Mouse (Mus musculus): ENCODE data around the gene Unc80. TPM values are rescaled to one million over a fixed set of nuclear protein-coding genes. Genes with fewer than 3 reads are reported as not detected.

Unc80 gene
- polyA plus RNA-seq, 1 experiment from 2014 or later: 0.18 TPM

- no peaks in the 10 kb centered on the region for H3K36me3 ChIP-seq (ENCODE audit: control insufficient read depth, insufficient read depth, low read length)
- H3K4me1 ChIP-seq (replicated peaks; ENCODE audit: control insufficient read depth, insufficient read depth, low read length): no peaks in the 10 kb centered on the region
- H3K4me3 ChIP-seq (ENCODE audit: low read depth, low read length): no peak overlapping the region
- no peak overlapping the region for H3K9ac ChIP-seq (ENCODE audit: low read depth, low read length)
- no peak overlapping the region for H3K27ac ChIP-seq (ENCODE audit: low read depth, low read length)
- no peaks in the 10 kb centered on the region for H3K9me3 ChIP-seq (ENCODE audit: control insufficient read depth, low read length)
- H3K27me3 ChIP-seq (replicated peaks; ENCODE audit: control insufficient read depth, insufficient read depth, low read length): no peaks in the 10 kb centered on the region
- DNase-seq (ENCODE audit: low spot score) (no peak), ATAC-seq (replicated peaks; ENCODE audit: low FRiP score) (no peak)
- 76% methylated on average over 2 of the region's 2 CpGs for WGBS
- H3K4me2 ChIP-seq: no peak overlapping the region
These were observed 94.2 kb downstream of the Unc80 start for GRCm38 (mm10) chr1:66562332-66562731.

- 83% methylated on average over 13 of the region's 13 CpGs for WGBS
- H3K4me1 ChIP-seq (replicated peaks; ENCODE audit: control insufficient read depth, insufficient read depth, low read length): no peaks in the 10 kb centered on the region
These were observed 101.6 kb downstream of the Unc80 start for GRCm38 (mm10) chr1:66569736-66570135.

DNA sequence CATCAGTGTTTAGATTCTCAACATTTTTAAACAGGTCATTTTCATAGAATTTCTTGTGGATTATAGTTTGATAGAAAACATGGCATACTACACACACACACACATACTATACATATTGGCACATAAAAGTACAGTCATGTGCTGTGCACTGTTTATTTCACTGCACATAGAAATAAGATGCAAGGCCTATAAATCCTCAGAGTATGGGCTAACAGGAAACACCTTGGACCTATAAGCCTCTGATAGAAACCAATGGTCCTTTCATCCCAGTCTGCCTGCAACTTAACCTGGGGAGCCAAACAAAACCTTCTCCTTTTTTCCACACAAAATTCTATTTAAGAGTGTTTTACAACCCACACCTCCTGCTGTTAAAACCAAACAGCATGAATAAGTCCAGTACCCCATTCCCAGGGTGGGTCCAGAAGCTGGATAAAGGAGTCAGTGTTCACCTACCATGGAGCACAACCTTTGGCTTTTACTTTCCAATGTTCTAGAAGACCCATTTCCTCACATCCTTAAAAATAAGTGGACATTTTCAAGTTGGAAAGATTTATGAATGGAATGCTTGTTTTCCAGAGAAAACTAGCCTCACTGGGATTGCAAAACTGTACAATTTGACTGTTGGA is 129.1 kb downstream of the Unc80 start:
- Histone ChIP-seq H3K4me1 (replicated peaks; ENCODE audit: control insufficient read depth, insufficient read depth, low read length) (no peaks in the 10 kb centered on the region), H3K4me2 (no peak overlapping the region), H3K9me3 (ENCODE audit: control insufficient read depth, low read length) (no peaks in the 10 kb centered on the region), H3K36me3 (ENCODE audit: control insufficient read depth, insufficient read depth, low read length) (no peaks in the 10 kb centered on the region), H3K4me3 (ENCODE audit: low read depth, low read length) (no peak overlapping the region), H3K27me3 (replicated peaks; ENCODE audit: control insufficient read depth, insufficient read depth, low read length) (no peaks in the 10 kb centered on the region), H3K27ac (ENCODE audit: low read depth, low read length) (no peak overlapping the region), H3K9ac (ENCODE audit: low read depth, low read length) (no peak overlapping the region)
- ATAC-seq (replicated peaks; ENCODE audit: low FRiP score): no peak
- no peak for DNase-seq (ENCODE audit: low spot score)

More at GRCm38 (mm10) chr1:66569736-66570135, 101.6 kb downstream of the Unc80 start:
- no peak overlapping the region for H3K27ac ChIP-seq (ENCODE audit: low read depth, low read length)
- no peak overlapping the region for H3K4me3 ChIP-seq (ENCODE audit: low read depth, low read length)
- ATAC-seq (replicated peaks; ENCODE audit: low FRiP score) (no peak), DNase-seq (ENCODE audit: low spot score) (no peak)
- no peaks in the 10 kb centered on the region for H3K36me3 ChIP-seq (ENCODE audit: control insufficient read depth, insufficient read depth, low read length)
- no peaks in the 10 kb centered on the region for H3K9me3 ChIP-seq (ENCODE audit: control insufficient read depth, low read length)
- H3K9ac ChIP-seq (ENCODE audit: low read depth, low read length): no peak overlapping the region
- H3K4me2 ChIP-seq: no peak overlapping the region
- H3K27me3 ChIP-seq (replicated peaks; ENCODE audit: control insufficient read depth, insufficient read depth, low read length): no peaks in the 10 kb centered on the region

- no peak for DNase-seq (ENCODE audit: low spot score)
- Histone ChIP-seq H3K27ac (ENCODE audit: low read depth, low read length) (no peak overlapping the region), H3K4me3 (ENCODE audit: low read depth, low read length) (no peak overlapping the region), H3K9ac (ENCODE audit: low read depth, low read length) (no peak overlapping the region), H3K4me2 (no peak overlapping the region), H3K4me1 (replicated peaks; ENCODE audit: control insufficient read depth, insufficient read depth, low read length) (no peaks in the 10 kb centered on the region), H3K9me3 (ENCODE audit: control insufficient read depth, low read length) (no peaks in the 10 kb centered on the region), H3K36me3 (ENCODE audit: control insufficient read depth, insufficient read depth, low read length) (no peaks in the 10 kb centered on the region), H3K27me3 (replicated peaks; ENCODE audit: control insufficient read depth, insufficient read depth, low read length) (no peaks in the 10 kb centered on the region)
- 80% methylated on average over 4 of the region's 4 CpGs for WGBS
- ATAC-seq (replicated peaks; ENCODE audit: low FRiP score): no peak
These were observed 140.1 kb downstream of the Unc80 start for GRCm38 (mm10) chr1:66608304-66608703.

- 53% methylated on average over 2 of the region's 2 CpGs for WGBS
- H3K27me3 ChIP-seq (replicated peaks; ENCODE audit: control insufficient read depth, insufficient read depth, low read length): no peaks in the 10 kb centered on the region
- no peaks in the 10 kb centered on the region for H3K4me1 ChIP-seq (replicated peaks; ENCODE audit: control insufficient read depth, insufficient read depth, low read length)
- DNase-seq (ENCODE audit: low spot score) (no peak), ATAC-seq (replicated peaks; ENCODE audit: low FRiP score) (no peak)
- no peak overlapping the region for H3K27ac ChIP-seq (ENCODE audit: low read depth, low read length)
- H3K9me3 ChIP-seq (ENCODE audit: control insufficient read depth, low read length): no peaks in the 10 kb centered on the region
- H3K36me3 ChIP-seq (ENCODE audit: control insufficient read depth, insufficient read depth, low read length): no peaks in the 10 kb centered on the region
- no peak overlapping the region for H3K9ac ChIP-seq (ENCODE audit: low read depth, low read length)
- H3K4me3 ChIP-seq (ENCODE audit: low read depth, low read length): no peak overlapping the region
- no peak overlapping the region for H3K4me2 ChIP-seq
These were observed 149.0 kb downstream of the Unc80 start for GRCm38 (mm10) chr1:66617188-66617587.

GRCm38 (mm10) chr1:66638177-66638576 is 170.0 kb downstream of the Unc80 start:
- H3K9ac ChIP-seq (ENCODE audit: low read depth, low read length): no peak overlapping the region
- H3K4me1 ChIP-seq (replicated peaks; ENCODE audit: control insufficient read depth, insufficient read depth, low read length): no peaks in the 10 kb centered on the region
- no peaks in the 10 kb centered on the region for H3K27me3 ChIP-seq (replicated peaks; ENCODE audit: control insufficient read depth, insufficient read depth, low read length)
- ATAC-seq (replicated peaks; ENCODE audit: low FRiP score): no peak
- 72% methylated on average over 2 of the region's 2 CpGs for WGBS
- H3K36me3 ChIP-seq (ENCODE audit: control insufficient read depth, insufficient read depth, low read length): no peaks in the 10 kb centered on the region
- H3K27ac ChIP-seq (ENCODE audit: low read depth, low read length): no peak overlapping the region
- no peak overlapping the region for H3K4me2 ChIP-seq
- DNase-seq (ENCODE audit: low spot score): no peak
- no peak overlapping the region for H3K4me3 ChIP-seq (ENCODE audit: low read depth, low read length)
- H3K9me3 ChIP-seq (ENCODE audit: control insufficient read depth, low read length): no peaks in the 10 kb centered on the region

DNA sequence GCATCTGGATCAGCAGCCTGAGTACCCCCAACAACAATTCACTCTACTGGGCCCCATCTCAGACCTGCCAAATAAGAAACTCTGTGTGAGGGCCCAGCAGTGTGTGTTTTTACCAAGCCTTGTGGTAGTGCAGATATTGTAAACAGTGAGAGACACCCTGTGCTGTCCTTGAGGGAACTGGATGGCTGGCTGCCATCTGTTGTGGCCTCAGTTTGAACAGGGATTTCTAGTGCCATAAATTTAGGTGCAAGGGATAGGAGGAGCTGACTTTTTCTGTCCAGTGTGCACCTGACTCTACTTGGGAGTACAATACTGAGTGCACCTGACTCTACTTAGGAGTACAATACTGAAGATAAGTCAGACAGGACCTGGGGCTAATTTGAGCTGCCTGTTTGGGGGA is 178.7 kb downstream of the Unc80 start:
- H3K4me1 ChIP-seq (replicated peaks; ENCODE audit: control insufficient read depth, insufficient read depth, low read length): no peaks in the 10 kb centered on the region
- H3K27ac ChIP-seq (ENCODE audit: low read depth, low read length): no peak overlapping the region
- no peak for ATAC-seq (replicated peaks; ENCODE audit: low FRiP score)
- H3K27me3 ChIP-seq (replicated peaks; ENCODE audit: control insufficient read depth, insufficient read depth, low read length): no peaks in the 10 kb centered on the region
- H3K4me3 ChIP-seq (ENCODE audit: low read depth, low read length): no peak overlapping the region
- no peak overlapping the region for H3K9ac ChIP-seq (ENCODE audit: low read depth, low read length)
- H3K9me3 ChIP-seq (ENCODE audit: control insufficient read depth, low read length): no peaks in the 10 kb centered on the region
- no peak overlapping the region for H3K4me2 ChIP-seq
- DNase-seq (ENCODE audit: low spot score): no peak
- H3K36me3 ChIP-seq (ENCODE audit: control insufficient read depth, insufficient read depth, low read length): no peaks in the 10 kb centered on the region

- Histone ChIP-seq H3K4me1 (replicated peaks; ENCODE audit: control insufficient read depth, insufficient read depth, low read length) (no peaks in the 10 kb centered on the region), H3K9ac (ENCODE audit: low read depth, low read length) (no peak overlapping the region)
These were observed 181.4 kb downstream of the Unc80 start for GRCm38 (mm10) chr1:66649568-66649967.

DNA sequence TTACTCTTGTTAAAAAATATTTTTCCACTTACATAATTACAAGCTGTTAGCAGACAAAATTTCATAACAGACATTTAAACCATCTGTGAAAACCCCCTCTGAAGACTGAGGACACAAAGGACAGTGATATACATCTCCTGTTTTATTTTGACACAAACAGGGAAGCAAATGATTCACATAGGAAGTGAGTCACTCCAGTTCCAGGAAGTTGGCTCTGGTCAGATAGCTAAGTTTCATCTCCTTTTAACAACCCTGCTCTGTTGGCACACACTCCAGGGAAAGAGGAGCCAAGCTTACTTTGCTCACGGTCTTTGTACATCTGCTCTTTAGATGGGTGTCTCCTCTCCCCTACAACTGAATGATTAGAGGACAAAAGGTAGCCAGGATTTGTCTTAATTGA is 181.8 kb downstream of the Unc80 start:
- no peak overlapping the region for H3K9ac ChIP-seq (ENCODE audit: low read depth, low read length)
- H3K4me1 ChIP-seq (replicated peaks; ENCODE audit: control insufficient read depth, insufficient read depth, low read length): no peaks in the 10 kb centered on the region
- H3K4me3 ChIP-seq (ENCODE audit: low read depth, low read length): no peak overlapping the region
- no peak for ATAC-seq (replicated peaks; ENCODE audit: low FRiP score)
- H3K9me3 ChIP-seq (ENCODE audit: control insufficient read depth, low read length): no peaks in the 10 kb centered on the region
- no peaks in the 10 kb centered on the region for H3K36me3 ChIP-seq (ENCODE audit: control insufficient read depth, insufficient read depth, low read length)
- no peak overlapping the region for H3K27ac ChIP-seq (ENCODE audit: low read depth, low read length)
- no peaks in the 10 kb centered on the region for H3K27me3 ChIP-seq (replicated peaks; ENCODE audit: control insufficient read depth, insufficient read depth, low read length)
- WGBS: 30% methylated on average over 1 of the region's 1 CpGs
- H3K4me2 ChIP-seq: no peak overlapping the region
- no peak for DNase-seq (ENCODE audit: low spot score)

More at GRCm38 (mm10) chr1:66649568-66649967, 181.4 kb downstream of the Unc80 start:
- no peak overlapping the region for H3K27ac ChIP-seq (ENCODE audit: low read depth, low read length)
- H3K36me3 ChIP-seq (ENCODE audit: control insufficient read depth, insufficient read depth, low read length): no peaks in the 10 kb centered on the region
- no peak overlapping the region for H3K4me3 ChIP-seq (ENCODE audit: low read depth, low read length)
- no peaks in the 10 kb centered on the region for H3K9me3 ChIP-seq (ENCODE audit: control insufficient read depth, low read length)
- WGBS: 61% methylated on average over 6 of the region's 6 CpGs
- no peak for DNase-seq (ENCODE audit: low spot score)
- no peak overlapping the region for H3K4me2 ChIP-seq
- no peaks in the 10 kb centered on the region for H3K27me3 ChIP-seq (replicated peaks; ENCODE audit: control insufficient read depth, insufficient read depth, low read length)
- no peak for ATAC-seq (replicated peaks; ENCODE audit: low FRiP score)

Measured in liver, embryonic 11.5 days (tissue).